Mouse (Mus musculus) midbrain, embryonic 13.5 days (tissue): ENCODE measurements around the gene Mmab. TPM values are rescaled to one million over a fixed set of nuclear protein-coding genes. Genes with fewer than 3 reads are reported as not detected.

Experiments
- ATAC-seq: fragments of 200-750 bp; cut with Nextera tagmentation; 2 replicates; pipeline ENCODE4 v1.8.0; 2017; ENCODE audit warnings: mild to moderate bottlenecking, moderate TSS enrichment, moderate library complexity
- H3K27ac ChIP-seq: fragments of 300-500 bp; sonication (generic); 2 replicates; pipeline ENCODE4 v1.5.1; 2015; ENCODE audit warnings: inconsistent platforms, mild to moderate bottlenecking, moderate library complexity
- H3K27me3 ChIP-seq: fragments of 300-500 bp; sonication (generic); 2 replicates; pipeline ENCODE4 v1.6.1; 2015; ENCODE audit warnings: mild to moderate bottlenecking, inconsistent platforms
- H3K36me3 ChIP-seq: fragments of 300-500 bp; sonication (generic); 2 replicates; pipeline ENCODE4 v1.6.1; 2015; ENCODE audit warnings: mild to moderate bottlenecking, inconsistent platforms
- H3K4me1 ChIP-seq: fragments of 300-500 bp; sonication (generic); replicated peaks from 2 replicates; pipeline ENCODE4 v1.6.1; 2015; ENCODE audit warnings: inconsistent platforms
- H3K4me2 ChIP-seq: fragments of 300-500 bp; sonication (generic); replicated peaks from 2 replicates; pipeline ENCODE4 v1.6.1; 2015; ENCODE audit warnings: moderate library complexity, mild to moderate bottlenecking, inconsistent platforms
- H3K4me3 ChIP-seq: fragments of 300-500 bp; sonication (generic); replicated peaks from 2 replicates; pipeline ENCODE4 v1.5.1; 2015; ENCODE audit warnings: mild to moderate bottlenecking, inconsistent platforms
- H3K9ac ChIP-seq: fragments of 300-500 bp; sonication (generic); replicated peaks from 2 replicates; pipeline ENCODE4 v1.6.1; 2015; ENCODE audit warnings: mild to moderate bottlenecking, inconsistent platforms
- H3K9me3 ChIP-seq: fragments of 300-500 bp; sonication (generic); 2 replicates; pipeline ENCODE4 v1.6.1; 2016; ENCODE audit warnings: mild to moderate bottlenecking, inconsistent platforms
- WGBS: fragments of 180-500 bp; shearing (Covaris S2); methylation state at CpG from one replicate; pipeline ENCODE4 v1.1.7; 2015; 5-methylcytosine and 5-hydroxymethylcytosine counted together
- microRNA-seq: library from miRNA; unstranded; fragments of <30 nt; microRNA quantifications from one replicate; pipeline ENCODE4, GENCODE M21; 2016
- polyA plus RNA-seq: library from polyadenylated mRNA; unstranded; fragments of >200 nt; fragmentation: Nextera tagmentation; extraction: Ambion mirVana; gene quantifications from 2 replicates; pipeline ENCODE4 v1.2.1, GENCODE M21; 2015

The Mmab gene
- polyA plus RNA-seq, 1 experiment from 2014 or later, result 21.1 TPM

- 89% methylated on average over 10 of the region's 10 CpGs for WGBS
- Histone ChIP-seq H3K4me2 (no peak overlapping the region), H3K36me3 (peaks cover 100% of the 10 kb centered on the region), H3K4me3 (no peak overlapping the region), H3K27me3 (no peaks in the 10 kb centered on the region), H3K4me1 (no peaks in the 10 kb centered on the region), H3K9ac (no peak overlapping the region), H3K9me3 (no peaks in the 10 kb centered on the region), H3K27ac (no peak overlapping the region; the same call in 1 of the 2 replicates)
- ATAC-seq, result no peak
Measured at GRCm38 (mm10) chr5:114407269-114407668, 36.6 kb downstream of the Mmab start.

- no peak overlapping the region for H3K27ac ChIP-seq
- H3K9ac ChIP-seq, result no peak overlapping the region
- no peaks in the 10 kb centered on the region for H3K27me3 ChIP-seq
- H3K4me1 ChIP-seq, result no peaks in the 10 kb centered on the region
- peaks cover 100% of the 10 kb centered on the region for H3K36me3 ChIP-seq
- no peak overlapping the region for H3K4me3 ChIP-seq
- H3K9me3 ChIP-seq, result no peaks in the 10 kb centered on the region
- WGBS, result 91% methylated on average over 14 of the region's 14 CpGs
- ATAC-seq, result no peak
- H3K4me2 ChIP-seq, result no peak overlapping the region
Measured at GRCm38 (mm10) chr5:114406592-114406991, 37.3 kb downstream of the Mmab start.

- Histone ChIP-seq H3K4me3 (no peak overlapping the region), H3K27ac (no peak overlapping the region), H3K4me1 (no peaks in the 10 kb centered on the region), H3K36me3 (peaks cover 94% of the 10 kb centered on the region), H3K9me3 (no peaks in the 10 kb centered on the region), H3K9ac (no peak overlapping the region), H3K27me3 (no peaks in the 10 kb centered on the region), H3K4me2 (no peak overlapping the region)
- 92% methylated on average over 9 of the region's 9 CpGs for WGBS
- no peak for ATAC-seq
Measured at GRCm38 (mm10) chr5:114393169-114393568, 50.7 kb downstream of the Mmab start.

- WGBS, result 96% methylated on average over 8 of the region's 8 CpGs
- H3K36me3 ChIP-seq, result peaks cover 56% of the 10 kb centered on the region
- no peaks in the 10 kb centered on the region for H3K9me3 ChIP-seq
- no peaks in the 10 kb centered on the region for H3K27me3 ChIP-seq
- no peak overlapping the region for H3K9ac ChIP-seq
- no peak overlapping the region for H3K27ac ChIP-seq
- peaks cover 18% of the 10 kb centered on the region for H3K4me1 ChIP-seq
- no peak for ATAC-seq
- H3K4me2 ChIP-seq, result no peak overlapping the region
- H3K4me3 ChIP-seq, result no peak overlapping the region
Measured at GRCm38 (mm10) chr5:114384448-114384847, 59.4 kb downstream of the Mmab start.

GRCm38 (mm10) chr5:114383184-114383904, 60.5 kb downstream of the Mmab start:
- no peaks in the 10 kb centered on the region for H3K9me3 ChIP-seq
- no peak overlapping the region for H3K4me3 ChIP-seq
- H3K9ac ChIP-seq, result no peak overlapping the region
- ATAC-seq, result no peak
- 77% methylated on average over 9 of the region's 9 CpGs for WGBS
- H3K36me3 ChIP-seq, result peaks cover 45% of the 10 kb centered on the region
- H3K4me1 ChIP-seq, result peaks cover 29% of the 10 kb centered on the region
- no peaks in the 10 kb centered on the region for H3K27me3 ChIP-seq
- no peak overlapping the region for H3K4me2 ChIP-seq
- H3K27ac ChIP-seq, result no peak overlapping the region

Small RNA genes lying within 50 kb of the gene (microRNA-seq; reads per million reads assigned to microRNA genes)
- not detected for gene Mir7027

Other genes with a start within 250 kb of the Mmab start
- 3.6 and 4.0 TPM in 2 replicates for gene Foxn4, start 170.3 kb downstream of the Mmab start, polyA plus RNA-seq
- 0.58 and 0.93 TPM in 2 replicates for gene Myo1h, start 154.9 kb downstream of the Mmab start, polyA plus RNA-seq
- gene Kctd10, start 63.6 kb downstream of the Mmab start, polyA plus RNA-seq, result 92.8 and 94.0 TPM in 2 replicates
- gene Ube3b, start 63.5 kb downstream of the Mmab start, polyA plus RNA-seq, result 36.9 and 43.1 TPM in 2 replicates
- gene Mvk, start 209 bp upstream of the Mmab start, polyA plus RNA-seq, result 50.7 and 55.4 TPM in 2 replicates
- 5.1 and 6.1 TPM in 2 replicates for gene Fam222a, start 124.0 kb upstream of the Mmab start, polyA plus RNA-seq
- 0.39 and 0.46 TPM in 2 replicates for gene Trpv4, start 214.4 kb upstream of the Mmab start, polyA plus RNA-seq
- 41.1 and 43.2 TPM in 2 replicates for gene Gltp, start 246.9 kb upstream of the Mmab start, polyA plus RNA-seq